Mouse (Mus musculus): Measurements from ENCODE around the gene Prss56.

Gene Prss56

DNA sequence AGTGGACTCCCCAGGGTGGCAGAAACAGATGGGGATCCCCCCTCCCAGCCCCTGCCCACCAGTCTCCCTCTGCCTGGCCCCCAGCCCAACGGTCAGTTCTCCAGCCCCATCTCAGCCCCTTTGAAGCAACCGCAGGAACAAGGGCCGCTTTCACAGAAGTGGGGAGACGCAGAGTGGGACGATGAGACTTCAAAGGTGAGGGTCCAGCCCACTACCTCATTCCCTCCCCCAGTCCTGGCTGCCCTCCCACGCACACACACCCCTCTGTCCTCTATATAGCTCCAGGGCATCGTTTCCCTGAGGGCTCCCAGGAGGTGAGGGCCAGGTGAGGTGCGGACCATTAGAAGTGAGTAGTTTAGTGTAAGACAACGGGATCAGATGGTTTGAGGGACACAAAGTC is at the start of gene Prss56:
Gene Prss56 (plus strand): TSS at position 301 of the 400 bp plus-strand sequence.
- DNase-seq (ENCODE audit: low read depth): no peak

- no peak for DNase-seq (ENCODE audit: low read depth)
Measured at GRCm38 (mm10) chr1:87141550-87141949, 41.6 kb upstream of the Prss56 start.

DNA sequence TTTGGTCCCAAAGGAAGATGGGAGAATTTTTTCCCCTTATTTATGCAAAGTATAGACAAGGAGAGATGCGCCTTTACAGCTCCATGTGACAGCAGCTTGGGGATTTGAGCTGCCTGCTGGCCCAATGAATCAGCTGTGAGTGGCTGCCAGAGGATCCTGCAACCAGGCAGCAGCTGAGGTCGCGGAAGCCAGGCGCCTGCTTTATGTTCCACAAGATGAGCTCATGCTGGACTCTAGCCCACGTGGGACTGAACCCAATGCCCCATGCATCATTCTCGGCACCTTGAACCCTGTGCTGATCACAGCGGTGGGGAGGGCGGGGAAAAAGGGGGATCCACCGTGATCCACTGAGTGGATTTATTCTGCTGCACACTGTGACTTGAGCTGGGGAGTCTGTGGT is 40.7 kb upstream of the Prss56 start:
- DNase-seq (ENCODE audit: low read depth): no peak

DNA sequence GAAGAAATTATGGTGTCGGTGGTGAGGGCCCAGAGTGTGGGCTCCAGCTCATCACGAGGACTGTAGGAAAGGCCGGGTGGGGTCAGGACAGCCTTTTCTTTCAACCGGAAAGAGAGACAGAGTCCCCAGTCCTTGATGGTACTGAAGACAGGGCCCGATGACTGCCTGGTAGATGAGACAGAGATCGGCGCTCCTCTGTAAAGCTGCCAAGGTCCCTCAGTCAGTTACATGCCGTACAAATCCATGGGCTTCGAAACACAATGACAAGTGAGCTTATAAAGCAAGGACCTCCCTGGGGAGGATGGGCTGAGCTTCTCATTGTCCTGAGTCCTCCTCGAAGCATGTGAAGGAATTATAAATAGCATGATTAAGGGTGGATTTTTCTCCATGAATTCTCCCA is 40.0 kb upstream of the Prss56 start:
- DNase-seq (ENCODE audit: low read depth): no peak

DNA sequence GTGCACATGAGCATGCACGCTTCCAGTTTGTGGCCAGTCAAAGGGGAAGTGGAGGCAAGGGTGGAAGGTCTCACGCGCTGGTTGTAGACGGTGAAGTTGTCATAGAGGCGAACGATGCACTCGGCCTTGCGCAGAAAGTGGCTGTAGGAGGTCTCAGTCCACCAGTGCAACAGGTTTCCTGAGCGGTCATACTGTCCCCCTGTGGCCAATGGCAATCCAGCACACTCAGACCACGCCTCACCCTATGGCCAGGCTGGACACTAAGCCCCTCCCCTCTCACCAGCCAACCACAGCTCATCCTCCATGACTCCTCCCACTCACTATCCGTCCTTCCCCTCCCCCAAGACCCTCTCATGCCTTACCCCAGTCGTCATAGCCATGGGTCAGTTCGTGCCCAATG is 33.7 kb upstream of the Prss56 start:
- DNase-seq (ENCODE audit: low read depth): no peak

DNA sequence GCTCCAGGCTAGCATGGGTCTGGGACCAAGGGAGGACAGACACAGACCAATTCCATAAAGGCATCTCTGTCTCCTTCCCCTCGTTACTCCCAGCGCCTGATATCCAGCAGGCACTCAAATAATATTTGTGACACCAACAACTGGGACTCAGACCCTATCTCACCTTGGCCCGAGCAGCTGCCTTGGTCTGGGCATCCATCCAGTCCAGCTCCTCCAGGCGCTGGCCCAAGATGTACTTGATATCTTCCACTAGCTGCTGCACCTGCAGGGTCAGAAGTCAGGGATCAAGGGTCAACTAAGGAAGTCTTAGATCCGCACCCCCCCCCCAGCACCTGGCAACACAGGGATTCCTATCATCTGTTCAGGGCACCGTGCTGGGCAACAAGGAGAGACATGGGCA is 31.8 kb upstream of the Prss56 start:
- no peak for DNase-seq (ENCODE audit: low read depth)

DNA sequence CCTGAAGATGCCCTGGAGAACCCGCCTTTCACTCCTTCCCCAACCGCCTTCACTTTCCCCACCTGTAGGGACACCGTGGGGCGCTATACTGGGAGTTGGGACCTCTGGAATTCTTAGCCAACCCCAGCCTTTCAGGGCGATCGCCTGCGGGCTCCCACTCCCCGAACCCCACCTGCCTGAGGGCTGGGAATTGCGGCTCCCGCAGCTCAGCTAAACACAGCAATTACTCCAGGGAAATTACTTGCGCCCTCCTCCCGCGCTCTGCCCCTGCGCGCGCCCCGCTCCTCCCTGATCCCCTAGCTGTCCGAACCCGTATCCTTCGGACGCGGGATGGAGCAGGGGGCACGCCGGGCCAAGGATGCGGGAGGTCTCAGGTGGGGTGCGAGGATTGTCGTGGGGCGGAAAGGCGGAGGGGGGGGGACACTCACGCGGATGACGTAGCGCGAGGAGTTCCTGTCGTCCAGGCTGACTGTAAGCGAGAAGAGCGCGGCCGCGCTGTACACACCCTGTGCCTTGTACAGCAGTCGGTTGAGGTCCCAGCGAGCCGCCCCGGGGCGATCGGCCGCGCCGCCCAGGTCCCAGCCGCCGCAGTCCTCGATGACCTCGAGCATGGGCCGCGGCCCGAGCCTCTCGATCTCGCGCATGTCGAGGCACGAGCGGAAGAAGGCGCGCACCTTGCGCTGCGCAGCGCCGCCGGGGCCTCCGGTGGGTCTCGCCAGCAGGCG is 29.2 kb upstream of the Prss56 start:
- DNase-seq (ENCODE audit: low read depth): no peak

DNA sequence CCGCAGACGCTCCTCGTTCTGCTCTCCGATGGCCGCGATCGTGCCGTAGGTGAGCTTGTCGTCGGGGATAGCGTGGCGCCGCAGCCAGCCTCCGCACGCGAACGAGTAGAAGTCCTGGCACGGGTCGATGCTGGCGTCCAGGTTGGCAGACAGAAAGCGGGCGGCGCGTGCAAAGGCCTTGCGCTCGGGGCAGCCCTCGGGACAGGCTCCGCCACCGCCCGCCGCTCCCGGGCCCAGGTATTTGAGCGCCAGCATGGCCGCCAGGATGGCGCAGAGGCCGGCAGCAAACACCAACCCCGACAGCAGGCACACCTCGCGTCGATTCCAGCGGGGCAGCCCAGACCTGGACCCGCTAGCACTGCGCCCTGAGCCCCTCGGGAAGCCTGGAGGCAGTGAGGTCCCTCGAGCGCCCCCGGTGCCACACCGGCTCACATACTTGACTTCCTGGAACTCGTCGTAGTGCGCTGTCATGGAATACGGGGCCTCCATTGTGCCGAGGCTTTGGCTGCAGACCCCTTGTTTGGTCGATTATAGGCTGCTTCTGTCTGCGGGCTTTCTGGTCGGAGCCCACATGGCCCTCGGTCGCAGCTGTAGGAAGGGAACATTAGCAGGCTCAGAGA is 28.5 kb upstream of the Prss56 start:
- DNase-seq (ENCODE audit: low read depth): no peak

GRCm38 (mm10) chr1:87155531-87156198 is 27.4 kb upstream of the Prss56 start:
- no peak for DNase-seq (ENCODE audit: low read depth)

GRCm38 (mm10) chr1:87156199-87156587 is 26.9 kb upstream of the Prss56 start, which contains the start of gene Ecel1:
Ecel1 (minus strand) TSS chr1:87156521.
- DNase-seq (ENCODE audit: low read depth): no peak

DNA sequence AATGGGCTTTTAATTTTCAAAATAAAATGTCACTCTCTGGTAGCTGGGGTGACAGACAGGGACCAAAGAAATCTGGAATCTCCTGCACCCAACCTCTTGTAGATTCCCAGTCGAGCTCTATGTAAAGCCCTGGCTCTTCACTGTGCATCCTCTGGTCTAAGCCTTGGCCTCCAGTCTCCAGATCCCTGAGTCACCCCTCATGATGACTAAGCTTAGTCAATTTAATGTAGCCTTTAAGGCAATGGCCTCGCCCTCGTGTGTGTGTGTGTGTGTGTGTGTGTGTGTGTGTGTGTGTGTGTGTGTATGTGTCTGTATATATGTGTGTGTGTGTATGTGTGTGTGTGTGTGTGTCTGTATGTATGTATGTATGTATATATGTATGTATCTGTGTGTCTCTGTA is 23.7 kb upstream of the Prss56 start:
- peak; percentile 57 for DNase-seq (ENCODE audit: low read depth)

DNA sequence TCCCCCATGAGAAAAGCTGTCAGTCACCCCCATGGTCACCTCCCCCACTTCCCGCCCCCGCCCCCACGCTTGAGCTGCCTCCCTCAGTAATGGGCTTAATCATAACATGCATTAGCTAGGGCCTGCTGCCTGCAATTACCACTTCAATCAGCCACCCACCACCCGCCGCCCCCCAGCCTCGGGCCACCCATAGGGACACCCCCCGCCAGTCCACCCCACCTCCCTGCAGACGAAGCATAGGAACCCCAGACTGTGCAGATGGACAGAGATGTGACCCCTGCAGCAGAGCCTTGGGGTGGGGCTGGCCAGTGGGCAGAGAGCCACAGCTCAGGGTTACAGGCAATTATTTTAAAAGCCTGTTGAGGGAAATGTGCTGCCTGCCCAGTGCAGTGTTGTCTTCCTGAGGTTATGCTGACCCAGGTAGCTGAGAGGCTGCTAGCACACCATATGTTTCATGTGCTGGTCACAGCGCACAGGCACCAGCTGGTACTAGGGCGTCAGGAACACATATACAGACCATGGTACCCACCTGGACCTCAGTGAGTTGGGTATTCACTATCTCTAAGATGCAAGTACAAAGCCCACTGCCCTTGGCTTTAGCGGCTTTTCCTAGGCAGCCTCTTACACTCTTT is 18.8 kb upstream of the Prss56 start:
- no peak for DNase-seq (ENCODE audit: low read depth)

DNA sequence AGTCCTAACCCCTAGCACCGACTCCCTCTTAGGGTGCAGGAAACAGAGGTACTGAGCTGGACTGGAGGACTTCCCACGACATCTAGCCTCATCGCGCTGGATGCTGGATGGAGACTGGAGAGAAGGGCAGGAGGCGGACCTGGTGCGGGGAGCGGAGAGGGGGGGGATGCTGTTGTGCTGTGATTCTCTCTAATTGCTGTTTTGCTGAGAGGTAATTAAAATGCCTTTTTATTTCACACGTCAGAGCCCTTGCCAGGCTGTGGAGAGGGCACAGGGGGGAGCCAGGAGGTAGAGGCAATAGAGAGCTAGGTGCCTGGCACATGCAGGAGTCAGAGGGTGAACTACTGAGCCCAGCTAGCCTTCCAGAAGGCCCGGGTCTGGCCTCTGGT is 18.3 kb upstream of the Prss56 start:
- DNase-seq (ENCODE audit: low read depth): no peak

GRCm38 (mm10) chr1:87170458-87170857 is 12.7 kb upstream of the Prss56 start:
- DNase-seq (ENCODE audit: low read depth): no peak

- DNase-seq (ENCODE audit: low read depth): no peak
Measured at GRCm38 (mm10) chr1:87171312-87171711, 11.8 kb upstream of the Prss56 start.

- no peak for DNase-seq (ENCODE audit: low read depth)
Measured at GRCm38 (mm10) chr1:87172316-87172715, 10.8 kb upstream of the Prss56 start.

- peak; percentile 74 for DNase-seq (ENCODE audit: low read depth)
Measured at GRCm38 (mm10) chr1:87174006-87174955, 8.8 kb upstream of the Prss56 start.

DNA sequence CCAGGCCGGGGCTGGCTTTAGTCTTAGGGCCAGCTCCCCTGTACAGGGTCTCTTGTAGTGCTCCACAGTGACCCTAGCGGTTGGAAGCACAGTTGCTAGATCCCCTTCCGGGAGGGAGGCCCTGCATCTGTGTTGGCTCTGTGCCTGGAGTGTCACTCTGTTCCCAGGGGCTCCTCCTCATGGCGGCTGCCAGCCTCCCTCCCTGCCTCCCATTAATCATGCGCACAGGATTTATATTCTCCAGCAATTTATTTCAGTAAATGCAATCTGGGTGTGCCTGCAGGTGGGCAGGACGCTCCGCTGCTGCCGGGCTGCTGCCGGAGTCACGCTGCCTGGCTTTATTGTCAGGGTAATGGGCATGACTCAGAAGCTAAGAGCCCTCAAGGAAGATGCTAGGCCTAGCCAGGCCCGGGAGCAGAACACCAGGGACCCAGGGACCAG is 7.2 kb upstream of the Prss56 start:
- DNase-seq (ENCODE audit: low read depth): peak; percentile 65

DNA sequence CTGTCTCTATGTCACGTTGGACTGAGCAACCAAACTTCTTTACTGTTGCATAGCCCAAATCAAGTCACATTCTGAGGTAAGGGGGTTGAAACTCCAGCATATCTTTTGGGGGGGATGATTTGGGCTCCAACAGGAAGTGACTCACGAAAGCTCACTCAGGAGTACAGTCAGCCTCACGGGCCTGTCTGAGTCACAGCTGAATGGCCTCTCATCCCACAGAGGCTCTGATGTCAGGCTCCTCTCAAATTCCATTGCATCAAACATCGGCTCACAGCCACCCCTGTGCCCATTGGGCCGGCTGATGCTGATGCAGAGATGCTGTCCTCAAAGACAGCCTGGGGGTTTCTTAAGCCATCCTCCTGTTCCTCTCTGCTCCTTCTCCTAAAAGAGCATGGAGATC is 2.2 kb upstream of the Prss56 start:
- peak; percentile 94 for DNase-seq (ENCODE audit: low read depth)

DNA sequence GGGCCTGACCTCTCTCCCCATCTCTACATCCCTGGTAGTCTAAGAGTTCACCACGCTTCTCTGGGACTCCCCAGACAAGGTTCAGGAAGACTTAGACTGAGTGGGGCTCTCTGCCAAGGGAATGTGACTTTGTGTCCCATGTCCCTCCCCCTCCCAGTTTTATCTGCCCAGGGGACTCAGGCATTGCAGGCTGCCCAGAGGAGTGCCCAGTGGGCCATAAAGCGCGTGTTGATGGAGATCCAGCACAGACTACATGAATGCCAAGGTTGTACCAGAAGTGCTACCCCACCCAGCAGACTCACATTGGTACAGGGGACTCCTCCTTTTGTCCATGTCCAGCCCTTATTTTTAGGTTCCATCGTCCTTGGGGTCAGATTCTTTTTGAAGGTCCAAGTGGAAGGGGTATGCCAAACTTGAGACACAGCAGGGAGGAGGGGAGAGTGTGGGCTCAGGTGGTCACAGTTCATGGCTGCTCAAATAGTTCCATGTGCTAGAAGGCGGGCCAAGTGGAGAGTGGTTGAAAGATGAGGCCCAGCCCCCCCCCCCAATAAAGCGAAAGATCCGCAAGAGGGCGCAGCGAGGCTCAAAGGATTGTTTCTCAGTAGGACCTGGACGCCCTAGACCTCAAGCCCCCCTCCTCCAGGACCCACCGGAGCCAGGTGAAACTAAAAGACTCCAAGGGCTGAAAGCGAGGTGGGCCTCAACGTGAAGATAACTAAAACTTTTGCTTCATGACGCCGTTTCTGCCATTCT is 1.1 kb downstream of the Prss56 start:
- no peak for DNase-seq (ENCODE audit: low read depth)

- peak; percentile 53 for DNase-seq (ENCODE audit: low read depth)
Measured at GRCm38 (mm10) chr1:87184751-87185139, 1.6 kb downstream of the Prss56 start.
